Mouse (Mus musculus): ENCODE results near the gene Gm5591.
"Not testable (repeated sequence)": the region's sequence is repeated elsewhere in the genome, so short reads cannot be mapped to it uniquely, and the experiment has no call there.

The Gm5591 gene

GRCm38 (mm10) chr7:38528093-38528492 lies at the start of gene Gm5591:
Gene Gm5591 (minus strand): TSS chr7:38528193.
- not testable (repeated sequence) for DNase-seq

GRCm38 (mm10) chr7:38488468-38488867 lies 39.5 kb downstream of the Gm5591 start:
- DNase-seq = peak; percentile 85
